Mouse (Mus musculus) embryonic facial prominence, embryonic 11.5 days (tissue): ENCODE measurements around the gene Plekhh2. TPM values are rescaled to one million over a fixed set of nuclear protein-coding genes. Genes with fewer than 3 reads are reported as not detected.

Experiments used
- ATAC-seq: fragments of 200-750 bp; cut with Nextera tagmentation; replicated peaks from 2 replicates; pipeline ENCODE4 v1.8.0; 2017; ENCODE audit warnings: low read depth; ENCODE audit not compliant: insufficient number of reproducible peaks, low FRiP score, low TSS enrichment
- DNase-seq: peaks from one replicate; pipeline ENCODE4 v3.0.0-alpha.2; 2015; ENCODE audit warnings: low spot score
- H3K27ac ChIP-seq: fragments of 300-500 bp; sonication (generic); replicated peaks from 2 replicates; pipeline ENCODE4 v1.5.1; 2014; ENCODE audit warnings: mild to moderate bottlenecking, low read depth, low read length, control low read depth
- H3K27me3 ChIP-seq: fragments of 300-500 bp; sonication (generic); 2 replicates; pipeline ENCODE4 v1.6.1; 2014; ENCODE audit warnings: mild to moderate bottlenecking, low read length, moderate library complexity, mixed read lengths; ENCODE audit not compliant: control insufficient read depth, insufficient read depth
- H3K36me3 ChIP-seq: fragments of 300-500 bp; sonication (generic); replicated peaks from 2 replicates; pipeline ENCODE4 v1.6.1; 2014; ENCODE audit warnings: low read depth, mild to moderate bottlenecking, low read length, moderate library complexity, mixed read lengths; ENCODE audit not compliant: control insufficient read depth, insufficient read depth
- H3K4me1 ChIP-seq: fragments of 300-500 bp; sonication (generic); 2 replicates; pipeline ENCODE4 v1.6.1; 2014; ENCODE audit warnings: low read length, mixed read lengths; ENCODE audit not compliant: control insufficient read depth, insufficient read depth
- H3K4me2 ChIP-seq: fragments of 300-500 bp; sonication (generic); 2 replicates; pipeline ENCODE4 v1.6.1; 2014; ENCODE audit warnings: low read depth, mild to moderate bottlenecking, control low read depth, low read length, moderate library complexity
- H3K4me3 ChIP-seq: fragments of 300-500 bp; sonication (generic); 2 replicates; pipeline ENCODE4 v1.5.1; 2014; ENCODE audit warnings: low read depth, low read length, control low read depth
- H3K9ac ChIP-seq: fragments of 300-500 bp; sonication (generic); replicated peaks from 2 replicates; pipeline ENCODE4 v1.6.1; 2014; ENCODE audit warnings: mild to moderate bottlenecking, control low read depth, low read length
- H3K9me3 ChIP-seq: fragments of 300-500 bp; sonication (generic); replicated peaks from 2 replicates; pipeline ENCODE4 v1.6.1; 2016; ENCODE audit warnings: mild to moderate bottlenecking, low read length, inconsistent platforms, mixed read lengths; ENCODE audit not compliant: control insufficient read depth
- WGBS: fragments of 180-500 bp; shearing (Covaris S2); extraction: QIAGEN DNeasy Blood & Tissue Kit; methylation state at CpG from one replicate; pipeline ENCODE4 v1.1.7; 2014; 5-methylcytosine and 5-hydroxymethylcytosine counted together
- polyA plus RNA-seq: library from polyadenylated mRNA; unstranded; fragments of >200 nt; fragmentation: Nextera tagmentation; extraction: Ambion mirVana; gene quantifications from 2 replicates; pipeline ENCODE4 v1.2.1, GENCODE M21; 2014

The Plekhh2 gene
- polyA plus RNA-seq = 5.1 and 5.6 TPM in 2 replicates

- WGBS = under 1% methylated on average over 77 of the region's 79 CpGs
- Histone ChIP-seq H3K4me3 (peak within 1 kb of the TSS; percentile 80), H3K27ac (no peak within 1 kb of the TSS), H3K4me1 (no peaks in the 10 kb centered on the region), H3K9me3 (no peaks in the 10 kb centered on the region), H3K4me2 (peak within 1 kb of the TSS; percentile 94), H3K27me3 (no peaks in the 10 kb centered on the region), H3K36me3 (no peaks in the 10 kb centered on the region), H3K9ac (peak within 1 kb of the TSS; percentile 82)
- DNase-seq = peak; percentile 91
- ATAC-seq = peak; percentile 88
These were observed at the start of gene Plekhh2 for GRCm38 (mm10) chr17:84511682-84512515. TSS of gene Plekhh2 (plus strand) at chr17:84511895.

GRCm38 (mm10) chr17:84465753-84466608 lies 45.7 kb upstream of the Plekhh2 start, which contains the start of gene Thada:
TSS of gene Thada (minus strand) at chr17:84466205.
- peak within 1 kb of the TSS; percentile 89 for H3K9ac ChIP-seq
- no peaks in the 10 kb centered on the region for H3K36me3 ChIP-seq
- no peaks in the 10 kb centered on the region for H3K27me3 ChIP-seq
- H3K4me3 ChIP-seq = peak within 1 kb of the TSS; percentile 91
- DNase-seq = peak; percentile 100
- peak within 1 kb of the TSS; percentile 78 for H3K4me2 ChIP-seq
- WGBS = under 1% methylated on average over 67 of the region's 67 CpGs
- peak; percentile 96 for ATAC-seq
- H3K4me1 ChIP-seq = no peaks in the 10 kb centered on the region
- no peaks in the 10 kb centered on the region for H3K9me3 ChIP-seq
- peak within 1 kb of the TSS; percentile 56; the same call in 1 of the 2 replicates for H3K27ac ChIP-seq

- Histone ChIP-seq H3K9ac (no peak overlapping the region), H3K4me3 (no peak overlapping the region), H3K27ac (no peak overlapping the region), H3K27me3 (no peaks in the 10 kb centered on the region), H3K4me1 (no peaks in the 10 kb centered on the region), H3K36me3 (no peaks in the 10 kb centered on the region), H3K9me3 (no peaks in the 10 kb centered on the region), H3K4me2 (no peak overlapping the region)
- DNase-seq = no peak
- no peak for ATAC-seq
- WGBS = 66% methylated on average over 4 of the region's 4 CpGs
These were observed 37.4 kb upstream of the Plekhh2 start for GRCm38 (mm10) chr17:84474312-84474711.

- WGBS = 83% methylated on average over 5 of the region's 5 CpGs
- Histone ChIP-seq H3K27me3 (no peaks in the 10 kb centered on the region), H3K9me3 (no peaks in the 10 kb centered on the region), H3K4me1 (no peaks in the 10 kb centered on the region), H3K4me3 (no peak overlapping the region), H3K27ac (no peak overlapping the region), H3K9ac (no peak overlapping the region), H3K4me2 (no peak overlapping the region), H3K36me3 (no peaks in the 10 kb centered on the region)
- ATAC-seq = no peak
- DNase-seq = no peak
These were observed 34.5 kb upstream of the Plekhh2 start for GRCm38 (mm10) chr17:84477176-84477575.

GRCm38 (mm10) chr17:84478276-84478675 lies 33.4 kb upstream of the Plekhh2 start:
- Histone ChIP-seq H3K4me1 (no peaks in the 10 kb centered on the region), H3K27ac (no peak overlapping the region), H3K36me3 (no peaks in the 10 kb centered on the region), H3K9me3 (no peaks in the 10 kb centered on the region), H3K27me3 (no peaks in the 10 kb centered on the region), H3K9ac (no peak overlapping the region), H3K4me2 (no peak overlapping the region), H3K4me3 (no peak overlapping the region)
- no peak for DNase-seq
- ATAC-seq = no peak
- 82% methylated on average over 4 of the region's 4 CpGs for WGBS

- no peak overlapping the region for H3K9ac ChIP-seq
- no peak overlapping the region for H3K4me2 ChIP-seq
- ATAC-seq (no peak), DNase-seq (peak; percentile 69)
- no peaks in the 10 kb centered on the region for H3K36me3 ChIP-seq
- no peak overlapping the region for H3K4me3 ChIP-seq
- H3K4me1 ChIP-seq = no peaks in the 10 kb centered on the region
- WGBS = 47% methylated on average over 15 of the region's 15 CpGs
- H3K27ac ChIP-seq = no peak overlapping the region
- no peaks in the 10 kb centered on the region for H3K27me3 ChIP-seq
- no peaks in the 10 kb centered on the region for H3K9me3 ChIP-seq
These were observed 31.0 kb upstream of the Plekhh2 start for GRCm38 (mm10) chr17:84480464-84481355.

GRCm38 (mm10) chr17:84482831-84483230 lies 28.9 kb upstream of the Plekhh2 start:
- Histone ChIP-seq H3K4me1 (no peaks in the 10 kb centered on the region), H3K27ac (no peak overlapping the region), H3K4me2 (no peak overlapping the region), H3K9me3 (no peaks in the 10 kb centered on the region), H3K27me3 (no peaks in the 10 kb centered on the region), H3K36me3 (no peaks in the 10 kb centered on the region), H3K9ac (no peak overlapping the region), H3K4me3 (no peak overlapping the region)
- WGBS = 89% methylated on average over 3 of the region's 3 CpGs
- DNase-seq (no peak), ATAC-seq (no peak)
